Mouse (Mus musculus) erythroblast, embryonic 14.5 days (primary cell): ENCODE data around the gene Foxp1. TPM values are rescaled to one million over a fixed set of nuclear protein-coding genes. Genes with fewer than 3 reads are reported as not detected.

ENCODE experiments used
- H3K27me3 ChIP-seq: 2 replicates; pipeline ENCODE4 v1.6.1; 2012; ENCODE audit warnings: inconsistent platforms; ENCODE audit not compliant: control insufficient read depth
- H3K36me3 ChIP-seq: 2 replicates; pipeline ENCODE4 v1.6.1; 2012; ENCODE audit warnings: mild to moderate bottlenecking, inconsistent platforms; ENCODE audit not compliant: control insufficient read depth
- H3K4me1 ChIP-seq: 2 replicates; pipeline ENCODE4 v1.6.1; 2012; ENCODE audit warnings: inconsistent platforms; ENCODE audit not compliant: control insufficient read depth
- H3K4me3 ChIP-seq: replicated peaks from 2 replicates; pipeline ENCODE3; 2012; ENCODE audit warnings: moderate library complexity, mild to moderate bottlenecking, inconsistent platforms
- H3K9me3 ChIP-seq: 2 replicates; pipeline ENCODE4 v1.6.1; 2012; ENCODE audit warnings: low read length, inconsistent platforms, mixed read lengths; ENCODE audit not compliant: control insufficient read depth
- GATA1 ChIP-seq: IDR thresholded peaks from 2 replicates; pipeline ENCODE4 v1.6.1; 2012; ENCODE audit warnings: low read length, inconsistent platforms, mixed read lengths
- TAL1 ChIP-seq: IDR thresholded peaks from 3 replicates; pipeline ENCODE4 v1.6.1; 2012; ENCODE audit warnings: low read length, inconsistent platforms, mixed read lengths
- polyA plus RNA-seq: library from polyadenylated mRNA; stranded (reverse); fragments of >175 nt; gene quantifications from 2 replicates; pipeline ENCODE4 v1.2.3, GENCODE M21; 2012

Gene Foxp1
- polyA plus RNA-seq, 1 experiment: 1.7 TPM

GRCm38 (mm10) chr6:99070710-99071109, 451.8 kb downstream of the Foxp1 start:
- Histone ChIP-seq H3K36me3 (peaks cover 12% of the 10 kb centered on the region), H3K4me1 (no peaks in the 10 kb centered on the region), H3K9me3 (peaks cover 7% of the 10 kb centered on the region; the same call in 1 of the 2 replicates), H3K4me3 (no peak overlapping the region), H3K27me3 (no peaks in the 10 kb centered on the region)
- TF ChIP-seq TAL1 (no peak), GATA1 (no peak)

GRCm38 (mm10) chr6:99069726-99070125, 452.8 kb downstream of the Foxp1 start:
- Histone ChIP-seq H3K4me1 (no peaks in the 10 kb centered on the region), H3K4me3 (no peak overlapping the region), H3K27me3 (no peaks in the 10 kb centered on the region), H3K9me3 (peaks cover under 1% of the 10 kb centered on the region; the same call in 1 of the 2 replicates), H3K36me3 (peaks cover 3% of the 10 kb centered on the region)
- TF ChIP-seq GATA1: no peak

- TF ChIP-seq GATA1: no peak
- TF ChIP-seq TAL1: no peak
- H3K9me3 ChIP-seq: no peaks in the 10 kb centered on the region
- no peak overlapping the region for H3K4me3 ChIP-seq
- no peaks in the 10 kb centered on the region for H3K27me3 ChIP-seq
- H3K4me1 ChIP-seq: no peaks in the 10 kb centered on the region
- no peaks in the 10 kb centered on the region for H3K36me3 ChIP-seq
Observed at GRCm38 (mm10) chr6:99065569-99066353, 456.8 kb downstream of the Foxp1 start.

GRCm38 (mm10) chr6:99063982-99064484, 458.5 kb downstream of the Foxp1 start:
- no peaks in the 10 kb centered on the region for H3K4me1 ChIP-seq

GRCm38 (mm10) chr6:99062931-99063330, 459.6 kb downstream of the Foxp1 start:
- no peak for TF ChIP-seq GATA1
- no peak for TF ChIP-seq TAL1
- Histone ChIP-seq H3K4me3 (no peak overlapping the region), H3K27me3 (no peaks in the 10 kb centered on the region), H3K4me1 (no peaks in the 10 kb centered on the region), H3K9me3 (no peaks in the 10 kb centered on the region), H3K36me3 (no peaks in the 10 kb centered on the region)

More at GRCm38 (mm10) chr6:99063982-99064484, 458.5 kb downstream of the Foxp1 start:
- Histone ChIP-seq H3K36me3 (no peaks in the 10 kb centered on the region), H3K4me3 (no peak overlapping the region), H3K9me3 (no peaks in the 10 kb centered on the region), H3K27me3 (no peaks in the 10 kb centered on the region)
- TF ChIP-seq TAL1 (no peak), GATA1 (no peak)

- Histone ChIP-seq H3K36me3 (no peaks in the 10 kb centered on the region), H3K4me3 (no peak overlapping the region), H3K4me1 (no peaks in the 10 kb centered on the region), H3K27me3 (no peaks in the 10 kb centered on the region), H3K9me3 (no peaks in the 10 kb centered on the region)
- no peak for TF ChIP-seq TAL1
- TF ChIP-seq GATA1: no peak
Observed at GRCm38 (mm10) chr6:99058688-99059087, 463.8 kb downstream of the Foxp1 start.

- Histone ChIP-seq H3K36me3 (no peaks in the 10 kb centered on the region), H3K4me1 (no peaks in the 10 kb centered on the region), H3K4me3 (no peak overlapping the region), H3K9me3 (no peaks in the 10 kb centered on the region), H3K27me3 (no peaks in the 10 kb centered on the region)
- no peak for TF ChIP-seq TAL1
- no peak for TF ChIP-seq GATA1
Observed at GRCm38 (mm10) chr6:99057113-99057553, 465.4 kb downstream of the Foxp1 start.

DNA sequence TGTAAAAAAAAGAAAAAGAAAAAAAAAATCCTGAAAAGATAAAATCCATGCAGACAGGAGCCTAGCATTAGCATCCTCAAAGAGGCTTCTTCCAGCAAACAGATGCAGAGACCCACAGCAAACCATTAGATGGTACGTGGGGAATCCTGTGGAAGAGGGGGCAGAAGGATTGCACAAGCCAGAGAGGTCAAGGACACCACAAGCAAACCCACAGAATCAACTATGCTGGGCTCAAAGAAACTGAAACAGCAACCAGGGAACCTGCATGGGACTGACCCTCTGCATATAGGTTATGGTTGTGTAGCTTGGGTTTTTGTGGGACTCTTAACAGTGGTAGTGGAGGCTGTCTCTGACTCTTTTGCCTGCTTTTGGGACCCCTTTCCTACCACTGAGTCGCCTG, 466.1 kb downstream of the Foxp1 start:
- TF ChIP-seq GATA1 (no peak), TAL1 (no peak)
- Histone ChIP-seq H3K4me3 (no peak overlapping the region), H3K9me3 (no peaks in the 10 kb centered on the region), H3K4me1 (no peaks in the 10 kb centered on the region), H3K27me3 (no peaks in the 10 kb centered on the region), H3K36me3 (no peaks in the 10 kb centered on the region)

DNA sequence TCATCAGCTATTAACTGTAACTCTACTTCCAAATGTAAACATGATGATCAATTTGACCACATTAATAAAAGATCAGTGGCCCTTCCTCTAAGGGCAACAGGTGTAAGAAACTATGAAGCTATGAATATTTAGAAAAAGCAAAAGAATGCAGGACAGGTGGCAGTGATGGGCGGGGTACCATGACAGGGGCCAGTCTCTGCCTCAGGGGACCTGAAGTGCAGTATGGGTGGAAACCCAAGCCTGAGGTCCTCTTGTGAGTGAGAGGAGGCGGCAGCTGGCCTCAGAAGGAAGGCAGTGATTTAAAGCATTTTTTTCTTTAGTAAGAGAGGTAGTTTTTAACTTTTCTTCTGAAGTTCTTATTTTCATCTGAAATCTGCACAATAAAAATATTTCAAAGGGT, 468.5 kb downstream of the Foxp1 start:
- Histone ChIP-seq H3K4me1 (no peaks in the 10 kb centered on the region), H3K36me3 (no peaks in the 10 kb centered on the region), H3K9me3 (no peaks in the 10 kb centered on the region), H3K27me3 (no peaks in the 10 kb centered on the region), H3K4me3 (no peak overlapping the region)
- TF ChIP-seq GATA1 (no peak), TAL1 (no peak)

- H3K4me3 ChIP-seq: no peak overlapping the region
- H3K27me3 ChIP-seq: no peaks in the 10 kb centered on the region
- H3K36me3 ChIP-seq: no peaks in the 10 kb centered on the region
- H3K4me1 ChIP-seq: no peaks in the 10 kb centered on the region
- no peaks in the 10 kb centered on the region for H3K9me3 ChIP-seq
- TF ChIP-seq GATA1: no peak
- no peak for TF ChIP-seq TAL1
Observed at GRCm38 (mm10) chr6:99053111-99053510, 469.4 kb downstream of the Foxp1 start.
